Mouse (Mus musculus) heart, adult 9 months (tissue): ENCODE measurements around the gene Dnah12.
A peak's percentile ranks its signal among the peaks of the same experiment; 100 is the strongest.
"Not testable (repeated sequence)": the region's sequence is repeated elsewhere in the genome, so short reads cannot be mapped to it uniquely, and the experiment has no call there.

Experiments used
- DNase-seq, 2 experiments: peaks; one replicate each; pipeline ENCODE4 v3.0.0; 2022; ENCODE audit warnings: low spot score in 2 of 2

Gene Dnah12

DNA sequence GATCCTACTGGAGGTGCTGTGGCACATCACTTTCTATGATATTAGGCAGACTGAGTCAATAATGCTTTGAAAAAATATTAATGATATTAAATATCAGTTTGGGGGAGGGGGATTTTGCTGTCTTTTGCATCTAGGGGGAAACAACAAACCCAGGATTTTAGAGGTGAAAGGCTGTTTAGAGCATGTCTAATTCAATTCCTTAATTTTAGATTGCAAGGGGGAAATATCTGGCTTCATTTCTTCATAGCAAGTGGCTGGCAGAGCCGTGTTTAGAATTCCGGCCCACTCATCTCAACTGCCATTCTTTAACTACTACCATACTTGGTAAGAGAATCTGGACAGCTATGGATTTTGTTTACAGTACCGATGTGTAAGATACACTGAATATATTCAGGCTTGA lies at the start of gene Dnah12:
TSS of gene Dnah12 (plus strand) at position 301 of the 400 bp plus-strand sequence.
- DNase-seq = no peak

DNA sequence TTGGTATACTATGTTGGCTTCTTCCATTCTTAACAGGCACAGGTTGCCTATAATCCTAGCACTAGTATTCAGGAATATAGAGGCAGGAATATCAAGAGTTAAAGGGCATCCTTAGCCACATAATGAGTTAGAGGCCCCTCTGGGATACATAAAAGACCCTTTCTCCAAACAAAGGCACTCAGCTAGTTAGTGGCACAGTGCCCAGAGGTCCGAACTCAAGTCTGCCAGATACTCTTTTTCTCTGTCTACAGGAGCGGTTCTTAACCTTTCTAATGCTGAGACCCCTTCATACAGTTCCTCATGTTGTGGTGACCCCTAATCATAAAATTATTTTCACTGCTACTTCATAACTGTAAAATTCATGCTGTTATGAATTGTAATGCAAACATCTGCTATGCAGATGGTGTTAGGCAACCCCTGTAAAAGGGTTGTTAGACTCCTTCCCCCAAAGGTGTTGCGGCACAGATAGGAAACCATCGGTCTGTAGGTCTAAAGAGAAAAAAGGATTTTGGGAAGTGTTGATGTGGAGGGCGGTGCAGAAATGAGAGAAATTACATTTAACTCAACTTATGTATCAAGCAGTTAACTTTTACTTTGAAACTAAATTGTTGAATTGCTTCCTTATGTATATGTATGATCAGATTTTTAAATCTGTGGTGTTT lies 47.0 kb upstream of the Dnah12 start:
- DNase-seq = no peak

GRCm38 (mm10) chr14:26647811-26648210 lies 45.3 kb upstream of the Dnah12 start:
- DNase-seq = no peak

DNA sequence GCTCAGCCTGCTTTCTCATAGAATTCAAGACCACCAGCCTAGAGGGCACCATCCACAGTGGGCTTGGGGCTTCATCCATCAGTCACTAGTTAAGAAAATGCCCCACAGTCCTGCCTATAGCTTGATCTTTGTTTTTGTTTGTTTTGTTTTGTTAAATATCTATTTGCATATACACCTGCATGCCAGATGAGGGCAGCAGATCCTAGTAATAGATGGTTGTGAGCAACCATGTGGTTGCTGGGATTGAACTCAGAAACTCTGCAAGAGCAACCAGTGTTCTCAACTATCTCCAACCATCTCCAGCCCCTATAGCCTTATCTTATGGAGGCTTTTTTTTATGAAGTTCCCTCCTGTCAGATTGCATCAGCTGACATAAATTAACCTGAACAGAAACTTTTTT lies 41.2 kb upstream of the Dnah12 start:
- DNase-seq = no peak

DNA sequence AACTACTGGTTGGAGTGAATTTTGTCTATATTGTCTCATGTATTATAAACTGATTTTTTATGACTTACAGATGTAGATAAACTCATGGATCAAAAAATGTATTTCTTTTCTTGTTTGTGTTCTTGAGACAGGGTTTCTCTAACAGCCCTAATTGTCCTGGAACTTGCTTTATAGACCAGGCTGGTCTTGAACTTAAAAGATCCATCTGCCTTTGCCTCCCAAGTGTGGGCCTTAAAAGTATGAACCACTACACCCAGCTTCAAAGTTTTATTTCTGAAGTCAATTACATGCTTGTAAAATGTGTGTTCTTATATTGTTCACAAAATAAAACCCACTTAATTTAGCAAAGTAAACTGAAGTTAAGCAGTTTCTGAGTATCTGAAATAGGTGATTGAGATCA lies 34.9 kb upstream of the Dnah12 start:
- DNase-seq = no peak

DNA sequence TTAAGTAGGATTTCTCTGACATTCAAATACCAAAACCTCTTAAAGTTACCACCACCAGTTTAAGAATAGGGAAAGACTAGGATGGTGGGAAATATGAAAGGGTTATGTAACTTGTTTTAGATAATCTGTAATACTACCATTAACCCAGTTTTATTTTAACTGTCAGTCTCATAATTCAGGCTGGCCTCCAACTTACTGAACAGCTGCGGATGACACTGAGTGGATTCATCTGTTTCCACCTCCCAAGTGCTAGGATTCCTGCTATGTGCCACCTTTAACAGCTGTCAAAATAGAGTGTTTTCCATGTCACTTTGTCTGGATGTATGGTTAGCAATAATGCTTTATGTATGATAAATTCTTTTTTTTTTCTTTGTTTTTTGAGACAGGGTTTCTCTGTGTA lies 32.8 kb upstream of the Dnah12 start:
- DNase-seq = no peak

DNA sequence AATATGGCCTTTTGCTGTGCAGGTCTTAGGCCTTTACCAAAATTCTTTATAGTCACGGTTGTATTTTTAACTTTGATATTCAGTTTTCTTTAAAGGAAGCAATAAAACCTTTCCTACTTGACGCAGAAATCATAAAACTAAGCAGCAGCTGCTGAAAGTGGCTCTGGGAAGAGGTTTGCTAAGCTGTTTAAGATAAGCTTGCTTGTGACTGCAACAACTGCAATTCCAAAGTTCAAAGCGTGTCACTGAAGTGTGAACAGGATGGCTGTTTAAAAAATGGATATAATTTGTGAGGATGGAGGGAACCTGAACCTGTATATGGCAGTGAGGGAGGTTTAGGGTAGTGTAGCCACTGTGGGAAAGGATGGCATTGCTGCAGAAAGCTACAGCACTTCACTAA lies 31.1 kb upstream of the Dnah12 start:
- DNase-seq = no peak

GRCm38 (mm10) chr14:26662488-26662887 lies 30.6 kb upstream of the Dnah12 start:
- no peak for DNase-seq

DNA sequence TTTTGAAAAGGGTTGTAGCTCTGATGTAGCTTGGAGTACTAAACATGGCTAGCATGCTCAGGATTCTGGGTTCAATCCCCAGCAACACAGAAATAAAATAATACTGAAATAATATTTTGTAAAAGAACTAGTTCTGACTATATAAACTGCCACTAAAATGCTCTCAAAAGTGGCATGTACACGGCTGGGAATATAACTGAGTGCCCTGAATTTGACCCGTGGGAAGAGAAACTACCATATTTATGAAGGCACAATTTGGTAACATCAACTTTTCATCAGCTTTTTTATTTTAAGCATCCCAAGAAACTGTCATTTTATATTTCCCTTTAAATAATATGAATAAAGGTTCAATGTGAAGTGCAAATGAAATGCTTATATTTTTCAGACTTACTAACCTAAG lies 29.2 kb upstream of the Dnah12 start:
- DNase-seq = no peak

DNA sequence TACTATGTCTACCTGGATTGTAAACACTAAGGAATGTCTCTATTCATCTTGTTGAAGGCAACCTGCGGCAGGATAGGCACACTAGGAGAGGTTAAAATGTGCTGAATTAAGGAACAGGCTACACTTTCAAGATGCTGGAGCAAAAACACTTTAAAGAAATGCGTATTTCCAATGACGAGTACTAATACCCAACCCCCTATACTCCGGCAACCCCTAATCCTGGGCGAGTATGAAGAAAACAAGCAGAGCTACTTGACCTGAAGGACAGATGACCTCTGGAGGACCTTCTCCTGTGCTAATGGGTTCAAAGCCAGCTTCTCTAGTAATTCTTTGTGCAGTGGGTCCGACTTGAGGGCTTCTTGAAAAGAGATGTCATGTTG lies 25.1 kb upstream of the Dnah12 start:
- no peak for DNase-seq

- DNase-seq = peak; percentile 6 to 8
Observed at GRCm38 (mm10) chr14:26668371-26669291, 24.4 kb upstream of the Dnah12 start.

- peak; percentile 85 to 93 for DNase-seq
Observed at GRCm38 (mm10) chr14:26669292-26670073, 23.6 kb upstream of the Dnah12 start, which contains the start of gene Pde12. Gene Pde12, minus strand, starts transcription at chr14:26669883.

DNA sequence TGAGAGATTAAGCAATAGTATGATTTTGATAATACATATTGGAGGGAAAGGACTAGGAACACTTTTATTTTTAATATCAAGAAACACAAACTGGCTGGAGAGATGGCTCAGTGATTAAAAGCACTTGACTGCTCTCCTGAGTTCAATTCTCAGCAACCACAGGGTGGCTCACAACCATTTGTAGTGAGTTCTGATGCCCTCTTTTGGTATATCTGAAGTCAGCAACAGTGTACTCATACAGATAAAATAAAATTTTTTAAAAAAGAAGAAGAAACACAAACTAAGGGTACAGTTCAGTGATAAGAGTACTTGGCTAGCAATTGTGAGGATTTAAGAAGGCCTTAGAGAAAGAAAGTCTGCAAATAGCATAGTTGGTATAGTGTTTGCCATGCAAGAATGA lies 22.1 kb upstream of the Dnah12 start:
- no peak for DNase-seq

GRCm38 (mm10) chr14:26671870-26672615 lies 21.0 kb upstream of the Dnah12 start:
- not testable (repeated sequence) for DNase-seq

DNA sequence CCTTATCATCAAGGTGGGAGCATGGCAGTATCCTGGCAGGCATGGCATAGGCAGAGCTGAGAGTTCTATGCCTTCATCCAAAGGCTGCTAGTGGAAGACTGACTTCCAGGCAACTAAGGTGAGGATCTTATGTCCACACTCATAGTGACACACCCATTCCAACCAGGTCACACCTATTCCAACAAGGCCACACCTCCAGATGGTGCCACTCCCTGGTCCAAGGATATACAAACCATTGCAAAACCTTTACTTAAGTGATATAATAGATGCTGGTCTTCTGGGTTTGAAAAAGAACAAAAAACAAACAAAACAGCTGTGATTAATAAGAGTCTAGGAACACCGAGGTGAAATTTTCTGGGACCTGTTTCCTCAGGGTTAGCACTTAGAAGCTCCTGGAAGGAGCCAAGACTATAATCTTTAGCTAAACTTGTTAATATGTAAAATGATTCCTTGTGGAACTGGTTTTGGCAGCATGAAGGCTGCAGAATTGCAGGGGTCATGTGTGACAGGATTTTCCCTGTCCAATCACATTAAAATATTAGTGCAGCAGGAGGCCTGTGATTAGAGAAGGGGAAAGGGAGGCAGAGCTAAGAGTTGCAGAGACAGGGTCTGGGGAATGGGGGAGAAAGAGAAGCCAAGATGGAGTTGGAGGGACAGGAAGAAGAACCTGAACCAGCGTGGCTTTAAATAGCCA lies 18.5 kb upstream of the Dnah12 start:
- DNase-seq = not testable (repeated sequence)

- DNase-seq = no peak
Observed at GRCm38 (mm10) chr14:26675371-26675770, 17.7 kb upstream of the Dnah12 start.

DNA sequence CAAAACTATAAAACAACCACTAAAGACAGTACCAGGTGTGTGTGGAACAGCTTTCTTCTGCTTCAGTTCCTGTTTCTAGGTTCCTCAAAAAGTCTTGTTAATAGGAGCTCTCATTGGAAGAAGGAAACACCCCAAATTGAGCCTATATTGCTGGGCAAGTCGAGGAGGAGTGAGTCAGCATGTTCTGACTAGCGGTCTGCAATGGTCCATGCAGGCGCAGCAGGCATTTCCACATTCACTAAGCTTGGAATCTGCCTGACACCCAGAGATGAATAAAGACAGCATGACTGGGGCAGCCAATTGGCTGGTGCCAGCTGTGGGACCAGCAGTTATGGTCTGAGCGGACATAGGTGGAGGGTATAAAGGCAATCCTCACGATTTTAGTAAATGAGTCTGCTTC lies 17.3 kb upstream of the Dnah12 start:
- no peak for DNase-seq

- DNase-seq = no peak
Observed at GRCm38 (mm10) chr14:26690727-26691126, 2.3 kb upstream of the Dnah12 start.

DNA sequence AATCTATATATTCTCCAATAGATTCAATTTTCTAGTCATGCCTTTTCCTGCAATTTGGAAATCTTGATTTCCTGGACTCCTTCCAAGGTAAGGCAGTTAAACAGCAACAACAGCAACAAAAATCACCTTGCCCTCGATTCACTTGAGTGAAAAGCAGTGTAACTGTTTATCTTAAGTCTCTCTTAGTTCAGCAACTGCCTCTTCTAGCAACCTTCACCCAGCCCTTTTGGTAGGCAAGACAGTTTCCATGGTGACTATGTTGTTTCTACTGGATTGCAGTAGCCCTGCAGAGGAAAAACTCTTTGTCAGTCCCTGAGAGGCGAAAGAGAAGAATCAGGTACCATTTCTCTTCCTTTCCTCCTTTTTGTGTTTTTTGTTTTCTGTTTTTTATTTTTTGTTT lies 1.7 kb upstream of the Dnah12 start:
- no peak for DNase-seq

DNA sequence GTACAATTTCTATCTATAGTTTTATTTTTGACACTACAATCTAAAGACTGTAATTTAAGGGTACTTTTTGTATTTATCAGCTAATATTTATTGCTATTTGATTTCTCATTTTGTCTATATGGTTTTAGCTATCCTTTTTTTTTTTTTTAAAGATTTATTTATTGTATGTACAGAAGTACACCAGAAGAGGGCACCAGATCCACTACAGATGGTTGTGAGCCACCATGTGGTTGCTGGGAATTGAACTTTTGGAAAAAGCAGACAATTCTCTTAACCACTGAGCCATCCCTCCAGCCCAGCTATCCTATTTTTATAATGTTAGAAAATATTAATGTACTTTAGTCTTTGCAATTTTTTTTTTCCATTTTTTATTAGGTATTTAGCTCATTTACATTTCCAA lies 4.8 kb downstream of the Dnah12 start:
- DNase-seq = no peak

GRCm38 (mm10) chr14:26705246-26705645 lies 12.2 kb downstream of the Dnah12 start:
- DNase-seq = not testable (repeated sequence)
